Mouse (Mus musculus): ENCODE data around the gene Cript. TPM values are rescaled to one million over a fixed set of nuclear protein-coding genes. Genes with fewer than 3 reads are reported as not detected.
"Not testable (repeated sequence)": the region's sequence is repeated elsewhere in the genome, so short reads cannot be mapped to it uniquely, and the experiment has no call there.

Gene Cript
- polyA plus RNA-seq, 1 experiment: 45.5 TPM

DNA sequence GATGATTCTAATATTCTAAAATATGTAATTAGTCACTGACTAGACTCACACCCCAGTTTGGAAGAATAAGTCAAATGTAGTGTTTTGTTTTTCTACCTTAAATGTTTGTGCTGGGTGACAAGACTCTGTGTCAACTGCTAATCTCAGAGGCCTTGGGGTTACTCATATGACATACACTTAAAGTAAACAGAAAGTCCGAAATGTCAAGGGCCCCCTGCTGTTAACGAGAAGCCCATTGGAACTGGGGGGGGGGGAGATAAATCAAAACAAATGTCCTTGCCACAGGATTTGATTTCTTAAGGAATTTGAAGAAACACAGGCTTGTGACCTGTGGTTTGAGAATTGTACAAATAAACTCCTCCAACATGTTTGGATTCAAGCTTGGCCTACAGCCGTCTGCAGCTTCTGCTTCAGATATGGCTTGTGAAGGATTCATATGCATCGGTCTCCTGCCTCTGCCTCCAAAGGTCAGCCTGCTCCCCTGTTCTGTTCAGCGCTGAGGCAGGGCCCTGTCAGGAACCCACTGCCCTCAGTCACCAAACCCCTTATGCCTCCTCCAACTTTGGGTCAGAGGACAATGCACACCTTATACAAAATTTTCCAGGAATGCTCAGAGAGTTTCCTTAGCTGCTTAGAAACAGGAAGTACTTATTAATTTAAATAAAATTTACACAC, 47.6 kb downstream of the Cript start:
- H3K4me3 ChIP-seq (ENCODE audit: insufficient read depth, poor library complexity, severe bottlenecking): no peak overlapping the region
- no peaks in the 10 kb centered on the region for H3K36me3 ChIP-seq (ENCODE audit: control insufficient read depth, insufficient read depth)
- H3K27me3 ChIP-seq (ENCODE audit: control insufficient read depth, insufficient read depth, insufficient read length): no peaks in the 10 kb centered on the region
- no peaks in the 10 kb centered on the region for H3K79me2 ChIP-seq (ENCODE audit: control insufficient read depth, insufficient read depth)
- no peaks in the 10 kb centered on the region for H3K79me3 ChIP-seq (ENCODE audit: low read depth)
- H3ac ChIP-seq (ENCODE audit: control insufficient read depth, insufficient read length, low read depth): no peak overlapping the region
- TF ChIP-seq CEBPB (IDR thresholded peaks at IDR 0.05; ENCODE audit: low read depth) (no peak), CTCF (IDR thresholded peaks at IDR 0.05; ENCODE audit: control insufficient read depth, insufficient read depth, insufficient read length) (no peak), MAX (IDR thresholded peaks at IDR 0.05) (no peak), USF1 (IDR thresholded peaks at IDR 0.05; ENCODE audit: low read depth) (no peak), MYOD1 (IDR thresholded peaks at IDR 0.05; ENCODE audit: control insufficient read depth, insufficient read length, low read depth) (no peak), MYOG (IDR thresholded peaks at IDR 0.05; ENCODE audit: control insufficient read depth, extremely low read depth, insufficient read length) (no peak), FOSL1 (IDR thresholded peaks at IDR 0.05; ENCODE audit: insufficient read depth, low read length, poor library complexity, severe bottlenecking) (no peak)

DNA sequence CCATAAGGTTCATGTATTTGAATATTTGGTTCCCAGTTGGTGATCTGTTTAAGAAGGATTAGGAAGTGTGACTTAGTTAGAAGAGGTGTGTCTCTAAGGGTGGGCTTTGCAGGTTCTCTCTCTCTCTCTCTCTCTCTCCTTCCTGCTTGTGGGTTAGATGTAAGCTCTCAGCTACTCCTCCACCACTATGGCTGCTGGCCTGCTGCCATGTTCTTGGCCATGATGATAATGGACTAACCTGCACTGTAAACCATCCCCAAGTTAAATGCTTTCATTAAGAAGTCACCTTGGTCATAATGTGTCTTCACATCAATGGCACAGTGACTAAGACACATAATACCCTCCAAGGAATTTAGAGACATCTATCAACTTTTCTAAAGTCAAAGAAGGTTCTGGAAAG, 48.1 kb downstream of the Cript start:
- Histone ChIP-seq H3ac (ENCODE audit: control insufficient read depth, insufficient read length, low read depth) (no peak overlapping the region), H3K27me3 (ENCODE audit: control insufficient read depth, insufficient read depth, insufficient read length) (no peaks in the 10 kb centered on the region), H3K79me2 (ENCODE audit: control insufficient read depth, insufficient read depth) (no peaks in the 10 kb centered on the region), H3K36me3 (ENCODE audit: control insufficient read depth, insufficient read depth) (no peaks in the 10 kb centered on the region), H3K79me3 (ENCODE audit: low read depth) (no peaks in the 10 kb centered on the region), H3K4me3 (ENCODE audit: insufficient read depth, poor library complexity, severe bottlenecking) (no peak overlapping the region)
- TF ChIP-seq CEBPB (IDR thresholded peaks at IDR 0.05; ENCODE audit: low read depth) (no peak), MYOG (IDR thresholded peaks at IDR 0.05; ENCODE audit: control insufficient read depth, extremely low read depth, insufficient read length) (no peak), MYOD1 (IDR thresholded peaks at IDR 0.05; ENCODE audit: control insufficient read depth, insufficient read length, low read depth) (no peak), FOSL1 (IDR thresholded peaks at IDR 0.05; ENCODE audit: insufficient read depth, low read length, poor library complexity, severe bottlenecking) (no peak), CTCF (IDR thresholded peaks at IDR 0.05; ENCODE audit: control insufficient read depth, insufficient read depth, insufficient read length) (no peak), USF1 (IDR thresholded peaks at IDR 0.05; ENCODE audit: low read depth) (no peak), MAX (IDR thresholded peaks at IDR 0.05) (no peak)

DNA sequence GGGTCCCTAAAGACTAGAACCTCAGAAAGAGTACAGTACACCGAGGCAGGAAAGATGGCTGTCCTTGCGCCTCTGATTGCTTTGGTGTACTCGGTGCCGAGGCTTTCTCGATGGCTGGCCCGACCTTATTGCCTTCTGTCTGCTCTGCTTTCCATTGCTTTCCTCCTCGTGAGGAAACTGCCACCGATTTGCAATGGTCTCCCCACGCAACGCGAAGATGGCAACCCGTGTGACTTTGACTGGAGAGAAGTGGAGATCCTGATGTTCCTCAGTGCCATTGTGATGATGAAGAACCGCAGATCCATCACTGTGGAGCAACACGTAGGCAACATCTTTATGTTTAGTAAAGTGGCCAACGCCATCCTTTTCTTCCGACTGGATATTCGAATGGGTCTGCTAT, 52.9 kb downstream of the Cript start:
- H3ac ChIP-seq (ENCODE audit: control insufficient read depth, insufficient read length, low read depth); H3K4me3 ChIP-seq (ENCODE audit: insufficient read depth, poor library complexity, severe bottlenecking); H3K36me3 ChIP-seq (ENCODE audit: control insufficient read depth, insufficient read depth); H3K27me3 ChIP-seq (ENCODE audit: control insufficient read depth, insufficient read depth, insufficient read length); H3K79me2 ChIP-seq (ENCODE audit: control insufficient read depth, insufficient read depth); H3K79me3 ChIP-seq (ENCODE audit: low read depth): not testable (repeated sequence)

DNA sequence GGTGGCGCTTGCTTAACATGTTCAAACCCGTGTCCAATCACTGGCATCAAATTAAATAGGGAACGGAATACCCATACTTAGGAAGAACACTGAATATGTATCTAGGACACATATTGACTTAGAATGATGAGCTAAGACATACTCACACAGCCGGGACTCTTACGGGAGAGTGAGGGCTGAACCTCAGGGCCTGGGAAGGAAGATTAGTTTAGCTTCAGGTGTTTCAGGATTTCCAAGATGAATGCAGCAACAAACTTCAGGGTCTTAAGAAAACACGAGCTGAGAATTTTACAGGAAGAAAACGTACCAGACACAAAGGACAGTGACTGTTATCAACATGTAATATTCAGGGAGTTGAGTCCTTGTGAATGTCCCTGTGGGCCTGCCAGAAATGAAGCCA, 55.4 kb downstream of the Cript start:
- TF ChIP-seq USF1 (IDR thresholded peaks at IDR 0.05; ENCODE audit: low read depth) (no peak), FOSL1 (IDR thresholded peaks at IDR 0.05; ENCODE audit: insufficient read depth, low read length, poor library complexity, severe bottlenecking) (no peak), MYOD1 (IDR thresholded peaks at IDR 0.05; ENCODE audit: control insufficient read depth, insufficient read length, low read depth) (no peak), MAX (IDR thresholded peaks at IDR 0.05) (no peak), CTCF (IDR thresholded peaks at IDR 0.05; ENCODE audit: control insufficient read depth, insufficient read depth, insufficient read length) (no peak), MYOG (IDR thresholded peaks at IDR 0.05; ENCODE audit: control insufficient read depth, extremely low read depth, insufficient read length) (no peak), CEBPB (IDR thresholded peaks at IDR 0.05; ENCODE audit: low read depth) (no peak)
- Histone ChIP-seq H3ac (ENCODE audit: control insufficient read depth, insufficient read length, low read depth) (no peak overlapping the region), H3K79me2 (ENCODE audit: control insufficient read depth, insufficient read depth) (no peaks in the 10 kb centered on the region), H3K79me3 (ENCODE audit: low read depth) (no peaks in the 10 kb centered on the region), H3K27me3 (ENCODE audit: control insufficient read depth, insufficient read depth, insufficient read length) (no peaks in the 10 kb centered on the region), H3K4me3 (ENCODE audit: insufficient read depth, poor library complexity, severe bottlenecking) (no peak overlapping the region), H3K36me3 (ENCODE audit: control insufficient read depth, insufficient read depth) (no peaks in the 10 kb centered on the region)

DNA sequence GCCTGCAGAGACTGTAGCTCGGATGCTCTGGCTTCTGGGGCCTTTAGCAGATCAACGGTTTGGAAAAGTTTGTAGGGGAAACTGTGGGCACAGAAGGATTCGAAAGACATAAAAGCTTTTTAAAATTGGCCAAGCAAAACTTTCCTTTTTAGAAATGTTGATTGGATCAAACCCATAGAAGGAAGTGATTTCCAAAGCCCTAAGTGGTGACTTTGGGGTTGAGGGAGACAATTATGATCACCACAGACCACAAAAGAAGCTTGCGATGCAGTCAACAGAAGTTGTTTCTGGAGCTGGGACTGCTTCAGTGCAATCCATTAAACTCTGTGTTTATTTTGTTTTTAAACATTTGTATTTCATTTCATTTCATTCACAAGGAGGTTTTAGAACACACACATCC, 57.2 kb downstream of the Cript start:
- no peaks in the 10 kb centered on the region for H3K79me2 ChIP-seq (ENCODE audit: control insufficient read depth, insufficient read depth)
- H3ac ChIP-seq (ENCODE audit: control insufficient read depth, insufficient read length, low read depth): no peak overlapping the region
- no peak for TF ChIP-seq MAX (IDR thresholded peaks at IDR 0.05)
- TF ChIP-seq FOSL1 (IDR thresholded peaks at IDR 0.05; ENCODE audit: insufficient read depth, low read length, poor library complexity, severe bottlenecking): no peak
- TF ChIP-seq CEBPB (IDR thresholded peaks at IDR 0.05; ENCODE audit: low read depth): no peak
- no peak for TF ChIP-seq CTCF (IDR thresholded peaks at IDR 0.05; ENCODE audit: control insufficient read depth, insufficient read depth, insufficient read length)
- no peak for TF ChIP-seq MYOD1 (IDR thresholded peaks at IDR 0.05; ENCODE audit: control insufficient read depth, insufficient read length, low read depth)
- TF ChIP-seq MYOG (IDR thresholded peaks at IDR 0.05; ENCODE audit: control insufficient read depth, extremely low read depth, insufficient read length): no peak
- TF ChIP-seq USF1 (IDR thresholded peaks at IDR 0.05; ENCODE audit: low read depth): no peak
- no peaks in the 10 kb centered on the region for H3K79me3 ChIP-seq (ENCODE audit: low read depth)
- no peaks in the 10 kb centered on the region for H3K36me3 ChIP-seq (ENCODE audit: control insufficient read depth, insufficient read depth)
- no peaks in the 10 kb centered on the region for H3K27me3 ChIP-seq (ENCODE audit: control insufficient read depth, insufficient read depth, insufficient read length)
- no peak overlapping the region for H3K4me3 ChIP-seq (ENCODE audit: insufficient read depth, poor library complexity, severe bottlenecking)

DNA sequence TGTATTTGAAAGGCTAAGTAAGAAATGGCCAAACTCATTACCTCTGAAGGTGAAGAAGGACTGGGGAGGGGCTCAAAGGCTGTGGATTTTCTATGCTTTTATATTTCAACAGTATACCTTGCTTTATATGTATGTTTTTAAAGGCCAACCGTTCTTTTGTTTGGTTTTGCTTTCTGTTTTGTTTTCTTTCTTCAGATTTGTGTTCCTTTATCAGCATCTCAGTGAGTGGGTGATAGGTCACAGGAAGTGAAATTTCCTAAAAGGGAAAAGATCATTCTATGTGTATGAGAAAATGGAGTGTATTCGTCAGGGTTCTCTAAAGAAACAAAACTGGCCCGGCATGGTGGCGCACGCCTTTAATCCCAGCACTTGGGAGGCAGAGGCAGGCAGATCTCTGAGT, 58.3 kb downstream of the Cript start:
- no peaks in the 10 kb centered on the region for H3K79me2 ChIP-seq (ENCODE audit: control insufficient read depth, insufficient read depth)
- H3K36me3 ChIP-seq (ENCODE audit: control insufficient read depth, insufficient read depth): no peaks in the 10 kb centered on the region
- H3K79me3 ChIP-seq (ENCODE audit: low read depth): no peaks in the 10 kb centered on the region
- TF ChIP-seq MAX (IDR thresholded peaks at IDR 0.05): no peak
- TF ChIP-seq MYOG (IDR thresholded peaks at IDR 0.05; ENCODE audit: control insufficient read depth, extremely low read depth, insufficient read length): no peak
- TF ChIP-seq CEBPB (IDR thresholded peaks at IDR 0.05; ENCODE audit: low read depth): no peak
- TF ChIP-seq MYOD1 (IDR thresholded peaks at IDR 0.05; ENCODE audit: control insufficient read depth, insufficient read length, low read depth): no peak
- TF ChIP-seq FOSL1 (IDR thresholded peaks at IDR 0.05; ENCODE audit: insufficient read depth, low read length, poor library complexity, severe bottlenecking): no peak
- TF ChIP-seq CTCF (IDR thresholded peaks at IDR 0.05; ENCODE audit: control insufficient read depth, insufficient read depth, insufficient read length): no peak
- no peak for TF ChIP-seq USF1 (IDR thresholded peaks at IDR 0.05; ENCODE audit: low read depth)
- H3K4me3 ChIP-seq (ENCODE audit: insufficient read depth, poor library complexity, severe bottlenecking): no peak overlapping the region
- H3ac ChIP-seq (ENCODE audit: control insufficient read depth, insufficient read length, low read depth): no peak overlapping the region
- H3K27me3 ChIP-seq (ENCODE audit: control insufficient read depth, insufficient read depth, insufficient read length): no peaks in the 10 kb centered on the region

Other genes starting within 250 kb of the Cript start
- not detected for gene Tmem247, start 108.2 kb upstream of the Cript start, polyA plus RNA-seq (2012; fragmentation: generic; extraction: Trizol)
- not detected for gene Atp6v1e2, start 77.7 kb upstream of the Cript start, polyA plus RNA-seq (2012; fragmentation: generic; extraction: Trizol)
- gene Rhoq, start 62.5 kb upstream of the Cript start, polyA plus RNA-seq (2012; fragmentation: generic; extraction: Trizol): 10.5 TPM
- gene Pigf, start 144 bp upstream of the Cript start, polyA plus RNA-seq (2012; fragmentation: generic; extraction: Trizol): 29.5 TPM
- 20.1 TPM for gene Socs5, start 82.1 kb downstream of the Cript start, polyA plus RNA-seq (2012; fragmentation: generic; extraction: Trizol)
- 43.1 TPM for gene Mcfd2, start 240.4 kb downstream of the Cript start, polyA plus RNA-seq (2012; fragmentation: generic; extraction: Trizol)